Mouse (Mus musculus): ENCODE measurements around the gene Fam69b. TPM values are rescaled to one million over a fixed set of nuclear protein-coding genes. Genes with fewer than 3 reads are reported as not detected.
A peak's percentile ranks its signal among the peaks of the same experiment; 100 is the strongest.

Fam69b gene
- polyA plus RNA-seq, 1 experiment: 10.3 TPM

DNA sequence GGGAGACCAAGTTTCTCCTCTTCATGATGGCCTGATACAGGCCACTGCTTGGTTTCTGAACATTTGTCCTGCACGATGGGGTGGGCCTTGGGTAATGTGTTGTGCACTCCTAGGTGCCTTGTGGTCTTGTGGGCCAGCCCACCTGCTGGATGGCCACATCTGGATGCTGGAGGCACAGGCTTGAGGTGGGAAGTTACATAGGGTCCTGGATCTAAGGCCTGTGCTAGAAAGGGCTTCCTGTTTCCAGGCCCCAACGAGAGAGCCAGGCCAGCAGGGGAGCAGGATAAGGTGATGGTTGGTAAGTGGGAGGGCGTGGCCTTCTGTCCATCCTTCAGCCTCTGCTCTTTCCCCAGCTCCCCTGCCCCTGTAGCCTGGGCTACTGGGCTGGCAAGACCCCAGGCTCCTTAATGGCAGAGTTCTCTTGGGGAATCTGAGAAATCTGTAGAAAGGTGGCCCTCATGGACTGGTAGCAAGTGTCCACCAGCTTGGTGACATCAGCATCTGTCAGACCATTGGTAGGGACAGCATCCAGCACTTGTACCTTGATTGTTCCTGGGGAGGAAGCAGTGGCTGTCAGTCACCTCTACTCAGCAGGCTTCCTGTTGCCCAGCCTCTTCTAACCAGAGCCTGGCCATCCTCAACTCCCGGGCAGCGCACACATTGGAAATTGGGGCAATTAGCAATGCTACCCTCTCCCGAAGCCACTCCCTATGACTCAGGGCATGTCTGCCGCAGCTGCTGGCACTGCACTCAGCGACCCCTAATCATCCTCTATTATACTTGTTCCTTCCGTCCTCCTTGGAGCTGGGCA lies 34.8 kb upstream of the Fam69b start:
- TF ChIP-seq CTCF (IDR thresholded peaks at IDR 0.05; ENCODE audit: control insufficient read depth, insufficient read depth, insufficient replicate concordance, low read depth, low read length) (no peak), POLR2A (IDR thresholded peaks at IDR 0.05; ENCODE audit: control insufficient read depth, low read depth, low read length) (no peak)
- Histone ChIP-seq H3K36me3 (ENCODE audit: control insufficient read depth, insufficient read depth, low read length) (no peaks in the 10 kb centered on the region), H3K4me1 (ENCODE audit: control insufficient read depth, insufficient read depth, low read length) (no peaks in the 10 kb centered on the region; the same call in 1 of the 2 replicates), H3K4me3 (ENCODE audit: control insufficient read depth, low read depth, low read length) (no peak overlapping the region), H3K27ac (ENCODE audit: control insufficient read depth, insufficient read depth, low read depth, low read length) (no peak overlapping the region), H3K27me3 (ENCODE audit: control insufficient read depth, insufficient read depth, low read length) (no peaks in the 10 kb centered on the region)

DNA sequence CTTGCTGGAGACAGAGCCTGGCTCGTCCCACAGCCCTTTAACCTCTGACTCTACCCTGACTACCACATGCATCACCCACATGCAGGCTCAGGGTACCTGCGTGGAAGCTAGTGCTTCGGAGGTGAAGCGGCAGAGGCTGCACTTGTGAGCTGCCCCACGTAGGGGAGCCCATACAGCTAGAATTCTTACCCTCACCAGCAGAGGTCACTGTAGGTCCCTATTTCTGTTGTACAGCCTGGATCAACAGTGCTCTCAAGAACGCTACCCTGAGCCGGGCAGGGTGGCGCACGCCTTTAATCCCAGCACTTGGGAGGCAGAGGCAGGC lies 34.3 kb upstream of the Fam69b start:
- no peak for TF ChIP-seq POLR2A (IDR thresholded peaks at IDR 0.05; ENCODE audit: control insufficient read depth, low read depth, low read length)
- peak; percentile 13; the same call in 1 of the 2 replicates for TF ChIP-seq CTCF (IDR thresholded peaks at IDR 0.05; ENCODE audit: control insufficient read depth, insufficient read depth, insufficient replicate concordance, low read depth, low read length)
- no peaks in the 10 kb centered on the region for H3K27me3 ChIP-seq (ENCODE audit: control insufficient read depth, insufficient read depth, low read length)
- no peaks in the 10 kb centered on the region; the same call in 1 of the 2 replicates for H3K4me1 ChIP-seq (ENCODE audit: control insufficient read depth, insufficient read depth, low read length)
- no peak overlapping the region for H3K4me3 ChIP-seq (ENCODE audit: control insufficient read depth, low read depth, low read length)
- no peaks in the 10 kb centered on the region for H3K36me3 ChIP-seq (ENCODE audit: control insufficient read depth, insufficient read depth, low read length)
- H3K27ac ChIP-seq (ENCODE audit: control insufficient read depth, insufficient read depth, low read depth, low read length): no peak overlapping the region

DNA sequence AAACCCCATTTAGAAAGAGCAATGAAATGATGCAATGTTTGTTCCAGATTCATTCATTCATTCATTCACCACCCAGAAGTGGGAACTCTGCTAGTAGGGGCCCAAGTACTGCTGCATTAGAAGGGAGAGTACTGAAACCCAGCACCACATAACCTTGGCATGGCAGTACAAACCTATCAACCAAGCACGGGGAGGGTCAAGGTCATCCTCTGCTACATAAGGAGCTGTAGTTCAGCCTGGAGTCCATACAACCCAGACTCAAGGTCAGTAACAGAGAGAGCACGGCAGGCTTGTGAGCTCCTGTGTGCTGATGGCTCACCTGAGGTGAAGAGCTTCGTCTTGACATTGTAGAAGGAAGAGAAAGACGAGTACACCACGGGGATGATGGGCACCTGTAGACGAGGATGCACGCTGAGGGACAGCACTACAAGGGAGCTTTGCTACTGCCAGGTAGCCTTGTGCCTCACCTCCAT lies 33.8 kb upstream of the Fam69b start:
- no peak for TF ChIP-seq POLR2A (IDR thresholded peaks at IDR 0.05; ENCODE audit: control insufficient read depth, low read depth, low read length)
- no peak for TF ChIP-seq CTCF (IDR thresholded peaks at IDR 0.05; ENCODE audit: control insufficient read depth, insufficient read depth, insufficient replicate concordance, low read depth, low read length)
- Histone ChIP-seq H3K4me1 (ENCODE audit: control insufficient read depth, insufficient read depth, low read length) (no peaks in the 10 kb centered on the region; the same call in 1 of the 2 replicates), H3K27ac (ENCODE audit: control insufficient read depth, insufficient read depth, low read depth, low read length) (no peak overlapping the region), H3K27me3 (ENCODE audit: control insufficient read depth, insufficient read depth, low read length) (no peaks in the 10 kb centered on the region), H3K4me3 (ENCODE audit: control insufficient read depth, low read depth, low read length) (no peak overlapping the region), H3K36me3 (ENCODE audit: control insufficient read depth, insufficient read depth, low read length) (no peaks in the 10 kb centered on the region)

DNA sequence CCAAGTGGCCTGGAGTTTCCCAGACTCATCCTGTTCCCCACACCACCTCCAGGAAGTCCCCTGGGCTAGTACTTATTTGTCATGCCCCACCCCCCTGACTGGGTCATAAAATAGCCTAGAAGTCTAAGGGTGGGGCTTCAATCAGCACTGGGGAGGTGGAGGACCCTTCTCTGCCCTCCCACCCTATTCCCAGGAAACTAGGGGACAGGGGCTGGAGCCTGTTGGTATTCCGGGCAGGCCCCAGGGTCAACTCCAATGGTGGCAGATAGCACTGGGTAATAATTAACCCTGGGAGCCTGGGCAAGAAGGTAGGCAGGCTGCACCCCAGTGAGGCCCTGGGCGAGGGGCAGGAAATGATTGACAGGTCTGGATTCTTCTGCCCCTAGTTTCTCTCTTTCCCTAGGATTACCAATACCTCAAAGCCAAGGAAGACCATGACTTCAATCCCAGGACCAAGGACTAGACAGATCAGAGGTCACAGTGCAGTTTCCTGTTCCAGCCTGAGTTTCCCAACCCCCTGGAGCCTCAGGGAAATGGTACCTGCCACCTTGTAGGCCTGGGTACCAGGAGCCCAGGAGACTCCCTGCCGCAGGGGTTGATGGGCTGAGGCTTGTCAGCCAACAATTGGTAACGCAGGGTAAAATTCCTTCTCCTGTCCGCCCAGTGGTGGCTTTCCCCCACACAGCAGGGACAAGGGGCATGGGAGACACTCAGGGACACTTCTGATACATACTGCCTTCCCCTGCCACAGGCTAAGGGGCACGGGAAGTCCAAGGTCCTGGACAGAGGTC lies 33.1 kb upstream of the Fam69b start:
- no peak for TF ChIP-seq POLR2A (IDR thresholded peaks at IDR 0.05; ENCODE audit: control insufficient read depth, low read depth, low read length)
- no peak for TF ChIP-seq CTCF (IDR thresholded peaks at IDR 0.05; ENCODE audit: control insufficient read depth, insufficient read depth, insufficient replicate concordance, low read depth, low read length)
- no peaks in the 10 kb centered on the region for H3K36me3 ChIP-seq (ENCODE audit: control insufficient read depth, insufficient read depth, low read length)
- H3K4me1 ChIP-seq (ENCODE audit: control insufficient read depth, insufficient read depth, low read length): no peaks in the 10 kb centered on the region; the same call in 1 of the 2 replicates
- no peak overlapping the region for H3K27ac ChIP-seq (ENCODE audit: control insufficient read depth, insufficient read depth, low read depth, low read length)
- no peaks in the 10 kb centered on the region for H3K27me3 ChIP-seq (ENCODE audit: control insufficient read depth, insufficient read depth, low read length)
- no peak overlapping the region for H3K4me3 ChIP-seq (ENCODE audit: control insufficient read depth, low read depth, low read length)

DNA sequence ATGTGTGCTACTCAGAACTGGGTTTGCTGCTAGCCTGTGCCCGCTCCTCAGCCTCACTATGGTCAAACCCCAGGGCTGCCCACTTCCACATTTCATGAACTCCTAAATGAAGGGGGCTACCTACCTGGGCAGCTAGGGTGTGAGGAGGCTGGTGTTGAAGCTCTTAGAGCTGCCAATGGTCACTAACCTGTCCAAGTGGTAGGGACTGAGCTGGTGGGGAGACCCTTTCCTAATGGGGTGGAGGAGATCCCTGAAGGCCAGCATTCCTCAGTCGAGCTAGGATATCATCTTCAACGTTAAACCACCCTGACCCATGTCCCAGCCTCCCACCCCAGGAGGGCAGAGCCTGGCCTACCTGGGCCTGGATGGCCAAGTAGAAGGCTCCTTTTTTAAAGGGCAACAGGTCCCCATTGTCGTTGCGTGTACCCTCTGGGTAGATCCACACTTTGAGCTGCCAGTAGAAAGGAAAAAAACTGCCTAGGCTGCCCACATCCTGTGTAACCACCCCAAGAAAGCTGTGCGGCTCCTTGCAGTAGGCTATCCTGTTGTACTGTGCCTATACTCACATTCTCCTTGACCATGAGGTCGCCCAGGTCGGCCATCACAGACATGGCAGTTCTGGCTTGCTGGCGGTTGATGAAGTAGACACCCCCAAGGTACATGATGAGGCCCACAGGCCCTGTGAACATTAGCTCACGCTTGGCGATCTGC lies 32.4 kb upstream of the Fam69b start:
- no peak for TF ChIP-seq CTCF (IDR thresholded peaks at IDR 0.05; ENCODE audit: control insufficient read depth, insufficient read depth, insufficient replicate concordance, low read depth, low read length)
- TF ChIP-seq POLR2A (IDR thresholded peaks at IDR 0.05; ENCODE audit: control insufficient read depth, low read depth, low read length): no peak
- H3K4me1 ChIP-seq (ENCODE audit: control insufficient read depth, insufficient read depth, low read length): no peaks in the 10 kb centered on the region; the same call in 1 of the 2 replicates
- no peak overlapping the region for H3K27ac ChIP-seq (ENCODE audit: control insufficient read depth, insufficient read depth, low read depth, low read length)
- no peaks in the 10 kb centered on the region for H3K27me3 ChIP-seq (ENCODE audit: control insufficient read depth, insufficient read depth, low read length)
- H3K36me3 ChIP-seq (ENCODE audit: control insufficient read depth, insufficient read depth, low read length): no peaks in the 10 kb centered on the region
- H3K4me3 ChIP-seq (ENCODE audit: control insufficient read depth, low read depth, low read length): no peak overlapping the region

DNA sequence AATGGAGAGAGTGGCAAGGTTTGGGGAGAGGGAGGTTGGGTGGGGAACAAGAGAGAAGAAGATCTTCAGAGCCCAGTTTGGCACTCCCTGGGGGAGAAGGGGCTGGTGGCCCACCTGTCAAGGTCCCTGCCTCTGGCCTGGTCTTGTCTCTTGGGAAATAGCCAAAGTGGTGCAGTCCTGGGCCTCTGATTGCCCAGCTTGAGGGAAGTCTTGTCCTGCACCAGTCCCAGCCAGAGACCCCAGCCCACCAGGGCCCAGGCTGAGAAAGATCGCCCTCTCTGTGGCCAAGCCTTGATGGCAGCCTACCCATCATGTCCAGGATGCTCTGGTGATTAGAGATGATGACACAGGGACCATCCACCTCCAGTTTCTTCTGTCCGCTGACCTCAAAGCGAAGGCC lies 31.4 kb upstream of the Fam69b start:
- Histone ChIP-seq H3K4me3 (ENCODE audit: control insufficient read depth, low read depth, low read length) (no peak overlapping the region), H3K4me1 (ENCODE audit: control insufficient read depth, insufficient read depth, low read length) (no peaks in the 10 kb centered on the region; the same call in 1 of the 2 replicates), H3K27ac (ENCODE audit: control insufficient read depth, insufficient read depth, low read depth, low read length) (no peak overlapping the region), H3K36me3 (ENCODE audit: control insufficient read depth, insufficient read depth, low read length) (no peaks in the 10 kb centered on the region), H3K27me3 (ENCODE audit: control insufficient read depth, insufficient read depth, low read length) (no peaks in the 10 kb centered on the region)
- no peak for TF ChIP-seq CTCF (IDR thresholded peaks at IDR 0.05; ENCODE audit: control insufficient read depth, insufficient read depth, insufficient replicate concordance, low read depth, low read length)
- no peak for TF ChIP-seq POLR2A (IDR thresholded peaks at IDR 0.05; ENCODE audit: control insufficient read depth, low read depth, low read length)
